Mouse (Mus musculus) adipocyte (in vitro differentiated cells): ENCODE data around the gene Nsun4.

Experiments used
- DNase-seq: peaks from one replicate; pipeline ENCODE4 v3.0.0-alpha.2; 2016; ENCODE audit warnings: low spot score

The Nsun4 gene

DNA sequence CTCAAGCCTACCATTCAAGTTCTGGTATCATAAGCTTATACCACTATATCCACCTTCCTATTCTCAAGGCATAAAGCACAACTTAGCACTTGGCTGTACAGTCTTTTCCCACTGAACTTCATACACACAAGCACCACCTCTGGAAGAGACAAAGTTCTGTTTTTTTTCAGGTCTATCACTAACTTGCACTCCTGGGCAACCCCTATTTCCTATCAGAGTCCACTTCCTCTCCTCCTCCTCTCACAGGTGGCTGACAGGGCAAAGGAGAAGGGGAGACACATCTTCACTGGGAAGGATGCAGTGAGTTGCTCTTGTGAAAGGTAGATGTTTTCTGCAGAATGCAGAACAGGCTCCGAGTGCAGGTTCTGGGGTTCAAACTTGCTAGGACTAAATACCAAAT, 6.0 kb downstream of the Nsun4 start:
- no peak for DNase-seq

DNA sequence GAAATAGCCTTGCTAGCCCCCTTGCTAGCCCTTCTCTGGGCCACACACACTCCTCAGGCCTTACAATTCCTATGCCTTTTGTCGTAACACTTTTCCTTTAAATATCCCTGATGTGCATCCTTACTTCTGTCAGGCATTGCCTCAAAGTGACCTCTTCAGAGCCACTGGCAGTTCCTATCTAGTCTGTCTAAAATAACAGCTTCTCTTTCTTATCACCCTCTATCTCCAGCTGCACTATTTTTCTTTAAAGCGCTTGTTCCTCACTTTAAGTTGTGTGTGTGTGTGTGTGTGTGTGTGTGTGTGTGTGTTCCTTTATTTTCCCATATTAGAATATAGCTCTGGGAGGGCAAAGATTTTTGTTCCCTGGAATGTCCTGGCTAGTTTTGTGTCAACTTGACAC, 7.1 kb downstream of the Nsun4 start:
- DNase-seq, result no peak

DNA sequence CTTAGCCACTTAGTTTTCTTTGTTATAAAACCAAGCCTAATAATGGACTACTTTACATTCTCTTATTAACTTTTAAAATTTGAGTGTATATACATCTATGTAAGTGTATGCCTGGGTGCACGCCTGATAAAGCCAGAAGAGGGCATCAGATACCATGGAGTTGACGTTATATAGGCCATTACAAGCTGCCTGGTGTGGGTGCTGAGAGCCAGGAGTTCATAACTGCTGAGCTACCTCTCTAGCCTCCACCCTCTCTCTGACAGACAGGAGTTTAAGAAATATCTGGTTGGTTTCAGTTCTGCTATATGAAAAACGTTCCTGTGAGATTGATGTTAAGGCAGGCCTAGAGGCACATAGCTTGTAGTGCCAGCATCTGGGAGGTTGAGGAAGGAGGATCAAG, 11.5 kb downstream of the Nsun4 start:
- DNase-seq, result no peak

DNA sequence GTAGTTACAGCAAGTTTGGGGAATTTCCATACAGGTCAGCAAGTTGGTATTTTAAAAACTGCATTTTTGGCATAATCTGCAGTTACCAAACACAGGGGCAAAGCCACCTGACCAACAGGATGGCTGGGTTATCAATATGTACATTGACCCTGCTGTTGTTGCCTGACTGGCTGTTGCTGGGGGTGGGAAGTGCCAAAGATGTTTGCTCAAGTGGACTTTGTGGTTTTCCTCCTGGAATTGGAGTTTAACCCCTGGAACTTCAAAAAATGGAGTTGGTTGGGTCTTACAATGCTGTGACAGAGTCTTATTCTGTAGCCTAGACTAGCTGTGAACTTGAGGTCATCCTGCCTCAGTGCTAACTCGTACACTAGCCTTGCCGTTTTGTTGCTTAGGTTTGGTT, 13.2 kb downstream of the Nsun4 start:
- DNase-seq, result no peak

DNA sequence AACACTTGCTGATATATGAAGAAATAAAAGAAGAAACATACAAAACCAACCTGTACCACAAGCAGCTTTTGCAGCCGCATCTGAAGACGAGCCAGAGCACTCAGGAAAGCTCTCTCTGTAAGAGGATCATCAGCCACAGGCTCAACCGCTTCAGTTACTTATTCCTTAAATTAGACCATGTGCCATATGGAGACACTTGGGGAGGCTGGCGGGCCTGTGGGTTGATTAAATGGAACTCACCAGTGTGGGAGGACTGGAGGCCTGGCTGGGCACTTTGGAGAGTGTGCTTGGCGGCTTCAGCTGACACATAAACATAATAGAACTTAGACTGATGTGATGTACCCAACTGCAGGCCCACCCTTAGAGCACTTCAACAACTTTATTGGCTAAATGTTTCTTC, 20.3 kb downstream of the Nsun4 start:
- DNase-seq, result no peak

DNA sequence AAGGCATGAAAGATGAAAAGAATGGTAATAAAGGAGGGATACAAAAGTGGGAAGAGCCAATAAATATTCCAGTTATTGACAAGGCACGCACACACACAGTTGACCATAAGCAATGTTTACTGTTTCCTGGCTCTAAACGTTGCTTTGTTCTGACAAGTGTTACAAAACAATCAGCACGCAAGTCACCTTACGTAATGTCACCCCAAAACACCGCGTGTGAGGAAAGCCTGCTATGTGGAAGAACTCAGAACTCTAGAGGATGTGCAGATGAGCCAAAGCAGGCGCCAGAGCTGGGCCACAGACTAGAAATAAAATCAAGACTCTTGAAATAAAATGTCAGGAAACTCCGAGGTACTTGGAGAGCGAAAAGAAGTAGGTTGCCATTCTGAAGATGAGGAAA, 20.8 kb downstream of the Nsun4 start:
- DNase-seq, result no peak

DNA sequence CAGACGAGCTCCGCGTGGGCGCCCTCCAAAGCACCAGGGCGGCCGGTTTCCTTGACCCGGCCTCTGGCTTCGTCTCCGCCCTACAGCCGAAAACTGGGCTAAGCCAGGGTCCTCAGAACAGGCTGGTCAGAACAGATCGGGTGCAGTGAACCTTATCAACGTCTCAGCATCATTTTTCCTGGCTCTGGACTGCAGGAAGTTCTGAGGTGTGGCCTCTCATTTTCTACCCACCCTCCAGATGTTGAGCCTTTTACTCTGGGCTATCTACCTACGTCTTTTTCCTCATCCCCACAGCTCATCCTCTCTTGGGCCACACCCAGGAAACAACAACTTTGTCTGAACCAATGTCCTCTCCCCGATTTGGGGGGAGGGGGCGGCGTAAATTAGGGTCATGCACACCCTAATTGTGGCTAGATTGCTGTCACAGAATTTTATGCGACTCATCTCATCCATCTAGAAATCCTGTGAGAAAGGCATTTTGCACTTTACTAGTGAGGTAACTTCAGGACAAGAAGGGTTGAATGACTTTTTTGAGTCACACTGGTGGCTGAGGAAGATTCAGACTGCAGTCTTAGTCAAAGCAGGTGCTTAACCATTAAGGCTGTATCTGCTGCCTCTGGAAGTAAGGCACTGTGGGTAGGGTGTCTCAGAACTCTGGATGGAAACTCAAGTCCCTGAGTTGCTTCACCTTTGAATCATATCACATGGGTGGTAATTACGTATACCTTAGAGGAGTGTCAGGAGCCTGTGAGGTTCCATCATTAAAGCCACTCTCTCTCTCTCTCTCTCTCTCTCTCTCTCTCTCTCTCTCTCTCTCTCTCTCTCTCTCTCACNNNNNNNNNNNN, 35.6 kb downstream of the Nsun4 start, which contains the start of gene Faah:
Faah (minus strand) TSS at position 25 of the 845 bp plus-strand sequence.
- no peak for DNase-seq

DNA sequence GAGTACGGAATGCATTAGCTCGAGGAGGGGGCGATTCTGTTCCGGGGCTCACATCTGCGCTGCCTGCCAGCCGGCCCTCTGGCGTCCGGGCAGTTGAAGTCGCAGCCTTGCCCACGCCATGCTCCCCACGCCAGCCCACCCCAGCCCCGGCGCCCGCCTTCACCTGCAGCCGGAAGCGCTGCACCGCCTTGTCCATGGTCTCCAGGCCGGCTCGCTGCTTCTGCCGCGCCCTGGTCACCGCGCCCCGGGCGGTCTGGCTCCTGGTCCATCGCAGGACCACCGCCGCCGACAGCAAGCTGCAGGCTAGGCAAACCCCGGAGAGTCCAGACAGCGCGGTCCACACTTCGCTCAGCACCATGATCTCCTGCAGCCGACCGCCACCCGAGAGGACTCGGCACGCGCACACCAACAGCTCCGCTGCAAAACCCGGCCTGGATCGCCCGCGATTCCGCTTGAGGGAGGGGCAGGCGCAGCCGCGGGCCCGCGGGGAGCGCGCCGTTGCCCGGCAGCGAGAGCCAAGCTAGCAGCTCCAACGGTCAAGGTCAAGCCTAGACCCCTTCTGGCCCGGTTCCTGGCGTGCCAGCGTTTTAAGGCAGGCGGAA, 36.3 kb downstream of the Nsun4 start:
- no peak for DNase-seq

DNA sequence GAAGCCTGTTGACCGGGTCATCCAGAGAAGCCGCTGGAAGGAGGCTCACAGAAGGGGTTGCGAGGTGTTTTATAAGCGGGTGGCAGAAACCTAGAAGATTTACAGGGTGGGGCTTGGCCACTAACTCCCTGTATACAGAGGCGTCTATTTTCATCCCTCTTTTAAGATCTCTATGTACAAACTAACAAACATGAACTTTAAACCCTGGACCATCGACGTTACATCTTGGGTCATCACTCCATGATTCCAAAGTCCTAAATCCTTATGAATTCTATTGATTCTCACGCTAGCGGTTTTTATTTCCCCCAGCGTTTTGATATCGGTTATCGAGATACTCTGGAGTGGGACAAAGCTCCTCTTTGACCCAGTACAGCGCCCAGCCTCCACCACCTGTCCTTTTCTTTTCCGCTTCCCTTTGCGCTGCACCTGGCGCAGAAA, 36.8 kb downstream of the Nsun4 start:
- DNase-seq, result no peak

DNA sequence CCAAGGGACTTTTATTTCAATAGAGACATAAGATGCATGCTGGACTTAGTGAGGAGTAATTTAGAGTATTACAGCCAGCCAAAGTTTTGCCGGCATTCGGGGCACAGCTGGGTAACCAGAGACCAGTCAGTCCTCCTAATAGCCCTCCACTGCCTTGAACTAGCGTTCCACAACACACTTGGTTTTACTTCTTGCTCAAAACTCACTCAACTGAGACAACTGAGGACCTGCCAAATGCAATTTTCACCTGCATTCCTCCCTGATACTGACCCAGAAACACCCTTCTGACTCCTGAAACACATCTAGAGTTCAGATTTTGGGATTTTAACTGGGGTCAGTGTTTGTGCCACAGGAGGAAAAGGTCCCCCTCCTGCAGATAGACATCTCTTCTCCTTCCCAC, 37.3 kb downstream of the Nsun4 start:
- DNase-seq, result no peak

DNA sequence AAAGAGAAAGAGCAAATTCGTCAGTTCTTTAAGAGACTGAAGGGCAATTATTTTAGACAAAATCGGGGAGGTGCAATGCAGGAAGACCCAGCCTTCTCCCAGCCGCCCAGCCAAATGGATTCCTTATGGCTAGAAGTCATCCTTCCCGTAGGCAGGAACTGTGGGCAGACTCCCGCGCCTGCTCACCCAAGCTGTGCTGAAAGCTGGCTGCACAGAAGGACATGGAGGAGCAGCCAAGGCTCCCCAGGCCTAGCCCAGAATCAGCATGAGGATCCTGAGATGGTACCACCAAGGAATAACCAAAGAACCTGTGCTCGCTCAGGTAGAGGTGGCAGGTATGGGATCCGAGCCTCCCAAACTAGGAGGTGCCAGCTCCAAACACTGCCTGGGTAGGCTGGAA, 37.7 kb downstream of the Nsun4 start:
- DNase-seq, result no peak

DNA sequence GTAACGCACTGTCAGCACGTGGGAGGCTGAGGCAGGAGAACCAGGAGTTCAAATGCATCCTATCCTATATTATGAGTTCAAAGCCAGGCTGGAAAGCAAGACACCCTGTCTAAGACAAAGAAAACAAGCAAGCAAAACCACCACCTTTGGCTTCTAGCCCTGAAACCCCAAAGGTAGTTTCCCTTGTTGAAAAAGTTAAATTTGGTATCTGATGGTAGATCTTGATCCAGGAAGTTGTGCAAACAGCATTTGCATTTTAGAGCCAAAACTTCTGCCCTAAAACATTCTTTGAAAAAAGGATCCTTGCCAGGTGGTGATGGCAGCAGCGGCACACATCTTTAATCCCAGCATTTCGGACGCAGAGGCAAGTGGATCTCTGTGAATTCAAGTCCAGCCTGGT, 38.2 kb downstream of the Nsun4 start:
- no peak for DNase-seq

DNA sequence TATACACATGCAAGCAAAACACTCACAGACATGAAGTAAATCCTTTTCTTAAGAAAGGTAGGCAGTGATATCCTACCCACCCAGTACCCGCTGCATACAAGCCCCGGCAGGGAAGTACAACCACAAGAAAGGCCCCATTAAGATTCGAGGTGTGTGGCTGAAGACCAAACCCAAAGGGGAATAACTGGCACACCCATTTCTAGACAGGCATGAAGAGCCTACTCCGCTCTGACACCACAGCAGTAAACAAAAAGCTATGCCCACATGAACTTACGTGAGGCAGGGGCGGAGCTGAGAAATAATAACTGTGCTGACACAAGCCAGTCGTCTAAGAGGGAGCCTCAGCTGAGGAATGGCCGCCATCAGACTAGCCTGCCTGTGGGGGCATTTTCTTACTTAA, 43.5 kb downstream of the Nsun4 start:
- DNase-seq, result no peak

DNA sequence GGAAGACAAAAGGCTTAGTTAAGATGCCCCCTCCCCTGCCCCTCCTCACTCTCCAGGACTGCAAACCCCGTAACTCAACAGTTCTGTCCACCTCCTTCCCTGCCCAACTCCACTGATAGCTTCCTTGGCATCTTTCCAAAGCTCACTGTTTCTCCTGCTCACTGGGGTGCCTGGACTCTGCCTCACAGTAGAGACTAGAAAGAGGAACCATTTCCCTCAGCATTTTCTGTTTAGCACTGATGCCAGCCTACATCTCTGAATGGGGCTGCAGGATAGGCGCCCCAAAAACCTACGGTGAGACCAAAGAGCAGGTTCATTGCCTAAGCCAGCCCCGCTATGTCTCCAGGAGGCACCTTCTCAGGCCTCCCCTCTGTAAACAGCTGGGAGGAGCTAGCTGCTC, 52.5 kb downstream of the Nsun4 start:
- no peak for DNase-seq

DNA sequence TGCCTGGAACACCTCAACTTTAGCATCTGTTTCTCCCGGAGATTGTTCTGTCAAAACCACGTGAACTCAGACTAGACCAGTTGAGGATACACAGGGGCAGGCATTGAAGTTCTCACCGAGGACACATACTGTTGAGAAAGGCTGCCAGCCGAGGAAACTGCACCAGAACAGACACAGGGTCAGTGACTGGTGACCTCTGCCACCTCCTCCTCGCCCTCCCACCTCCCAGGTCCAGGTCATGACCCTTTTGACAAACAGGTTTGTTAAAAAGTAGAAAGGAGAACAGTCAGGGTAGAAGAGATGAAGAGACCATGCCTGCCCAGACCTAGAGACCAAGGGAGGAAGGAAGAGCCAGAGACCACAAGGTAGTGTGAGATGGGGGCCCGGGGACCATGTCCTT, 53.0 kb downstream of the Nsun4 start:
- DNase-seq, result no peak

DNA sequence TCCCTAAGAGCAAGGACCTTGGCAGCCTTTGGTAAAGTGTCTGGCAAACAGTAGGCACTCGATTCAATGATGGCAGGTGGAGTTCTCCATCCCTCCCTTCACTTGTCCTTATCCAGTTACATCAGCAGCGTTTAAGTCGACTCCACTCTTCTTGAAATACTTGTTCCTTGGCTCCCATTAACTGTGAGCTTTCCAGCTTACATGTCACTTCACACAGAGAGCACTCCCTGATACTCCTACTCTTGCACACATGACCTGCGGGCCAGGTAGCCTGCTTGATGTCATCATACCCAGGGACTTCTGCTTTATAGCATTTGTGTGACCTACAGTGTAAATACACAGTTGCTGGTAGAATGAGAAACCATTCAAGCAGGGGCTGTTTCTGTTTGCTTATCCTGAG, 56.9 kb downstream of the Nsun4 start:
- DNase-seq, result no peak

DNA sequence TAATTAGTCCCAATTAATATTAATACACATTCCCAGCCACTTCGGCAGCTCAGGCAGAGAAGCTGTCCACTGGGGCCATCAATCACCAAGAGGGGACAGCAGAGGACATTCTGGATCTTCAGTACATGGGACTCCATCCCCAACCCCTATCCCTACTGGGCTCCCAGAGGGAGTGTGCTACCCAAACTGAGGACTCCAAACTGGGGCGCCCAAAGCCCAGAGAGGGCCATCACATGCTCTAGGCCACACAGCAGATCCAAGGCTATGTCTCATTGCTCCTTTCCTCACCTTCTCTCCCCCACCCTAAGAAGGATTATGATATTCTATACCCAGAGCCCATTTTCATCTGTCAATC, 58.3 kb downstream of the Nsun4 start:
- no peak for DNase-seq

DNA sequence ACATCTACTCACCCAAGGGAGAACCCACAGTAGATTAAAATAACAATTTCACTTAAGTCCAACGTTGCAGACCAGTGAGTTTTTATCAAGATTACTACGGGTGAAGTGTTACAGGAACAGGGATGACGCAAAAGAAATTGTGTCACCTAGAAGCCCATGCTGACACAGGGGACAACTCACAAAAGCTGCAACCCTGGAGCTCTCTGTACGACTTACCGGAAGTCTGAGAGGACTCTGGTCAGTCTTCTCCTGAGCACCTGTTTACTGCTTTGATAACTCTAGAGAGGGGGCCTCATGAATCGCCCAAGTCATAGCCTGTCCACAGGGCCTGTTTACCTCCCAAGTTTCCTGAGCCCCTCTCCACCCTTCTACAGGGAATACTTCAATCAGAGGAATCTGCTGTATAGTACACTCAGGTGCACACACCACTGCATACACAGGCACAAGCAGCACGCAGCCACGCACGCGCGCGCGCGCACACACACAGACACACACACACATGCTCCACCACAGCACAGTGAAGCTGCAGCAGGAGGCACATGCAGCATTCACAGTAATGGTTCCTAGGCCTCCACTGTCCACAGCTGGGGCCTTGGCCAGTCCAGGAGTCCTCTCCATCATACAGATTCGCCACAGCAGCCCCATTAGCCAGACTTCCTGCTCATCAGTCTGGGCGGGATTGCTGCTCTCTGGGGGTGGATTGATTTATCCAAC, 58.9 kb downstream of the Nsun4 start:
- DNase-seq, result no peak

DNA sequence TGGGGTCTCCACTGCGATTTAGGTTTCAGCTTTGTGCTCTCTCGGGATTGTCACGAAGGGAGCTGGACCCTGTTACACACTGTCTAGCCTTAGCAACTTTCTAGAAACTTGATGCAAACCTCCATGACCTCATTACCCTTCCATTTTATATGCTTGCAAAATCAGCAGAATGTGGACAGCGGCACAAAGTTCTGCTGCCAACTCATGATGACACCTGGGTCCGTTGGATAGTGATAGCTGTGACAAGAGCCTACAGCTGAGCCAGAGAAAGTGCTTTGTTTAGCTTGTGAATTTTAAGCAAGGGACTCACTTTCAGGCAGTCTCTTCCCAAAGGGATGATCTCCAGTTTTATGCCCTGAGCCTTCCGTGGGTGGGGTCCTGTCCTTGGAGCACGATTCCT, 64.3 kb downstream of the Nsun4 start:
- DNase-seq, result no peak

DNA sequence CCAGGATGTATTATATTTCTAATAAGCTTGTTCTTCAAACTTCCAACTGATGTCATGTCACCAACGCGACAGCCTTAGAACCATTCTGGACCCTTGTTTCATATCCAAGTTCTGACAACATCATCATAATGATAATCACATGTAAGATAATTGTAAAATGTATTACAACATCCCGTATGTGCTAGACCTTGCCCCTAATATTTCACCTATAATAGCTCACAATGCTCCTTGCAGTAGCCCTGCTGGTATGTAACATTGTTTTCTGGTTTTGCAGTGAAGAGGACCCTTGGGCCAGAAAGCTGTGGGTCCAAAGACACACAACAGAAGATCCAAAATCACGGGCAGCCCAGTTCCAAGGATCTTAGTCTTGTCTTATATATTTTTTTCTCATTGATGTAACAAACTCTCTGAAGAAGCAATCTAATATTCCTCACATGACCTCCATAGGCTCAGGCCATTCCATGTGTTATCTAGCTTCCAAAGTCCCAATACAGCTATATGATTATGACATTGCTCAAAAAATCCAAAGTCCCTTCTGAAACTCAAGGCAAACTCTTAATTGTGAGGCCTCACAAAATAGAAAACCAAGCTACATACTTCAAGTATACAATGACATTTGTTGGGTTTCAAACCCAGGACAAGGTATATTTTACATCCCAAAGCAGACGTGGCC, 65.7 kb downstream of the Nsun4 start:
- DNase-seq, result no peak

DNA sequence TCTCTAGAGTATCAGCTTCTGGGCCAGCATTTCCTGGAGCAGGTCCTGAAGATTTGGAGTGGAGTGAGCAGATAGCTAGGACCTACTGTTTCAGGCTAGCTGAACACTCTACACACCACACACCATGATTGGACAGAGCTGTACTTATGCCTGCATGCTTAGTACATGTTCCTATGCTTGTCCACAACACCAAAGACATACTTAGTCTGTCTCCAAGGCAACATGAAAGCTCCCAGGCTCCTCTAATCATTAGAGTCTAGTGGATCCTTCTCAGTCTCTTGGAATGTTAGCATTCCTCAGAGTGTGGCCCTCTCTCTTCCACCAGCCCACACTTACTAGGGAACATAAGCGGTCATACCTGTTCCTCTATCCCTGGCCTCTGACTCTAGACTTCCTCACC, 66.2 kb downstream of the Nsun4 start:
- DNase-seq, result no peak

DNA sequence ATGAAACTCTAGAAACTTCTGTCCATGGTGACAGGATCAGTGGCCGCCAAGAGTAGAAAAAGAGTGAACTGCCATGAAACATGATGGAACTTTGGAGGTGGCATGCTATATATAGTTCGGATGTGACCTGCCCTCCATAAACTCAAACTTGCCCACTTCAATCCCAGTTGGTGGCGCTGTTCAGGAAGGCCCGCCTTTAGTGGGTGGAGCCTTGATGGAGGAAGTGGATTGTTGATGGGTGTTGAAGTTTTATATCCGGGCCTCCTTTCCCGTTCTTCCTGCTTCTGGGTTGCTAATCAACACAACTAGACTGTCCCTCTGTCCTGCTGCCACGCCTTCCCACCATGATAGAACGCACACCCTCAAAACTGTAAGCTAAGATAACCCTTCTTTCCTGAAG, 68.7 kb downstream of the Nsun4 start:
- DNase-seq, result no peak

DNA sequence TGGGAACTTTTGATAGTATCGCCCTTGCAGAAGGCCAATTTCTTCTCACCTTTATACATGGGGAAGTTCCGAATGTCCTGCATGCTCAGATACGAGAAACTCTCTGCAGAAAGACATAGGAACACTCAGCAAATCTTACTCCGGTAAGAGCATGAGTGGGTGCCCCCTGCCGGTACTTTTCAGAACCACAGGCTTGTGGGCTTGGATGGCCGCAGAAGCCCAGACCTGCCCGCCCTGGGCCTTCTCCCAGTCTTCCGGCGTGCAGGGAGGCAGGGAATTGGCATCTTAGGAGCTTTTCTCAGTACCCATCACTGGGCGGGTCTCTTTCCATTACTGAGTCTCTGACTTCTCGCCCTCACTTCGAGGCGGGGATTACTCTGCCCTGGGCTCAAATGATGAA, 69.6 kb downstream of the Nsun4 start:
- peak; percentile 77 for DNase-seq
